Mouse (Mus musculus): ENCODE data around the gene Gm32742.

DNA sequence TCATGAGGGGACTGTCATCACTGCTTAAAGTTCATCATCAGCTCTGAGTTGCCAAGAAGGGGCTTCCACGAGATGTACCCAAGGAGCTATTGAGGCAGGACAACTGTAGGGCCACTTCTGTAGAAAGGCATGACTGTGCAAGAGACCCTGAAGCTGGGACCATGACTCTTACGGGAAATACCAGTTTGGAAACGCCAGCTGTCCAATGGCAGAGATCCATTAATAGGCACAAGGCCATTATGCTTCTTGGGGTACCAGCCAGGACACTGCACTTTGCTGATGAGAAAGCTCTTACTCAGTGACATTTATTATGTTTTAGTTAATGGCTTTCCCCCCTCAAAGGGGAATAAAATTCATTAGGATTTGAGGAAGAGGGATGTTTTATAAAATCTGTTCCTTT is 24.6 kb downstream of the Gm32742 start:
- TF ChIP-seq ZNF384 (IDR thresholded peaks at IDR 0.05; ENCODE audit: low read depth, low read length) (no peak), ZC3H11A (IDR thresholded peaks at IDR 0.05; ENCODE audit: borderline replicate concordance, low read depth, low read length) (no peak), MAFK (IDR thresholded peaks at IDR 0.05; ENCODE audit: insufficient read depth, low read depth, low read length) (no peak), CHD2 (IDR thresholded peaks at IDR 0.05; ENCODE audit: low read depth, low read length) (no peak), HCFC1 (IDR thresholded peaks at IDR 0.05; ENCODE audit: borderline replicate concordance, insufficient read depth, low read length) (no peak)

Data from ES-E14 (cell line).